Mouse (Mus musculus) large intestine, adult 2 months (tissue): ENCODE data around the gene Jade1. TPM values are rescaled to one million over a fixed set of nuclear protein-coding genes. Genes with fewer than 3 reads are reported as not detected.

Experiments
- DNase-seq: peaks from one replicate; pipeline ENCODE4 v3.0.0-alpha.2; 2012; ENCODE audit warnings: low read depth, low spot score
- WGBS: fragments of 180-500 bp; shearing (Covaris S2); methylation state at CpG from one replicate; pipeline ENCODE4 v1.1.7; 2018; 5-methylcytosine and 5-hydroxymethylcytosine counted together
- polyA plus RNA-seq: library from polyadenylated mRNA; depleted of rRNA; stranded (reverse); fragments of >200 nt; gene quantifications from 2 replicates; pipeline ENCODE4 v1.2.3, GENCODE M21; 2012; rRNA removed

Gene Jade1
- 5.8 and 14.9 TPM in 2 replicates for polyA plus RNA-seq

- no peak for DNase-seq
- 97% methylated on average over 36 of the region's 36 CpGs for WGBS
These were observed at the start of gene Jade1 for GRCm38 (mm10) chr3:41555491-41556381. TSS of gene Jade1 (plus strand) at chr3:41555731.

GRCm38 (mm10) chr3:41509441-41509840 is 46.1 kb upstream of the Jade1 start:
- DNase-seq: no peak
- WGBS: 82% methylated on average over 2 of the region's 2 CpGs

GRCm38 (mm10) chr3:41510191-41510590 is 45.3 kb upstream of the Jade1 start:
- WGBS: 92% methylated on average over 9 of the region's 9 CpGs
- no peak for DNase-seq

- no peak for DNase-seq
- WGBS: 82% methylated on average over 7 of the region's 7 CpGs
These were observed 44.8 kb upstream of the Jade1 start for GRCm38 (mm10) chr3:41510750-41511149.

- DNase-seq: no peak
- 78% methylated on average over 5 of the region's 5 CpGs for WGBS
These were observed 41.5 kb upstream of the Jade1 start for GRCm38 (mm10) chr3:41514003-41514402.

GRCm38 (mm10) chr3:41514683-41515305 is 40.7 kb upstream of the Jade1 start:
- WGBS: 40% methylated on average over 11 of the region's 11 CpGs
- DNase-seq: no peak

GRCm38 (mm10) chr3:41516961-41517518 is 38.5 kb upstream of the Jade1 start:
- WGBS: 87% methylated on average over 8 of the region's 8 CpGs
- DNase-seq: no peak

GRCm38 (mm10) chr3:41520925-41521324 is 34.6 kb upstream of the Jade1 start:
- no peak for DNase-seq
- 90% methylated on average over 4 of the region's 4 CpGs for WGBS

GRCm38 (mm10) chr3:41521733-41522132 is 33.8 kb upstream of the Jade1 start:
- no peak for DNase-seq
- 20% methylated on average over 3 of the region's 3 CpGs for WGBS

- WGBS: 19% methylated on average over 18 of the region's 18 CpGs
- no peak for DNase-seq
These were observed 33.1 kb upstream of the Jade1 start for GRCm38 (mm10) chr3:41522226-41523005.

- DNase-seq: no peak
- 25% methylated on average over 2 of the region's 2 CpGs for WGBS
These were observed 32.5 kb upstream of the Jade1 start for GRCm38 (mm10) chr3:41523006-41523375.

GRCm38 (mm10) chr3:41523460-41523859 is 32.1 kb upstream of the Jade1 start:
- DNase-seq: no peak

GRCm38 (mm10) chr3:41528291-41528969 is 27.1 kb upstream of the Jade1 start:
- no peak for DNase-seq
- WGBS: 96% methylated on average over 2 of the region's 2 CpGs

More at GRCm38 (mm10) chr3:41523460-41523859, 32.1 kb upstream of the Jade1 start:
- WGBS: 96% methylated on average over 4 of the region's 4 CpGs

GRCm38 (mm10) chr3:41530156-41530555 is 25.4 kb upstream of the Jade1 start:
- WGBS: 83% methylated on average over 3 of the region's 3 CpGs
- DNase-seq: no peak

GRCm38 (mm10) chr3:41531541-41531940 is 24.0 kb upstream of the Jade1 start:
- DNase-seq: no peak
- 15% methylated on average over 8 of the region's 8 CpGs for WGBS

- WGBS: 28% methylated on average over 12 of the region's 12 CpGs
- peak; percentile 13 for DNase-seq
These were observed 23.4 kb upstream of the Jade1 start for GRCm38 (mm10) chr3:41532109-41532508.

GRCm38 (mm10) chr3:41533660-41534059 is 21.9 kb upstream of the Jade1 start:
- no peak for DNase-seq
- WGBS: 62% methylated on average over 7 of the region's 7 CpGs

- no peak for DNase-seq
- 91% methylated on average over 2 of the region's 2 CpGs for WGBS
These were observed 17.6 kb upstream of the Jade1 start for GRCm38 (mm10) chr3:41537957-41538356.

GRCm38 (mm10) chr3:41541313-41541712 is 14.2 kb upstream of the Jade1 start:
- DNase-seq: no peak
- 72% methylated on average over 3 of the region's 3 CpGs for WGBS
